Mouse (Mus musculus): ENCODE measurements at regions not wholly inside any gene's neighbourhood (a gene's known extent, or its start where the extent isn't known, plus 50 kb on each side); places are given as distances from the start of the nearest gene placed in this dataset.

DNA sequence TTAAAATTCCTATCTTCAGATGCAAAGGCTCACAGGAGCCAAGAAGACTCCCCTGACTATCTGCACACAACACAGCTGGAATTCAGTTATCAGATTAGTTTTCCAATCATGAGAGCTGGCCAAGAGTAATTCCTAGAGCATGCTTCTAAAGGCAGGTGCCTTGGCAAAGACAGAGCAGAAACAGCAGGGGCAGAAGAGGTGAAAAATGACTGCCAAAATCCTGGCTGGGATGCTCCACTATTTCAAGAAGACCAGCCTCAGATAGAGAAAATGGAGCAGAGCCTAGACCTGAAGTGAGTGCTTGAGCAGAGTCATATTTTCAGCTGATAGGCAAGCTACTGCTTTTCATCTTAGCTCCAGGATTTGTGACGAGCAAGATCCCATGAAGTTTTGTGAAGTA, 450.5 kb upstream of the Cblb start:
- TF ChIP-seq CTCF (IDR thresholded peaks at IDR 0.05; ENCODE audit: extremely low read depth, insufficient read length, insufficient replicate concordance, low read depth, low read length) (no peak), POLR2A (IDR thresholded peaks at IDR 0.05; ENCODE audit: low read depth, low read length) (no peak)
